Mouse (Mus musculus) stomach, embryonic 15.5 days (tissue): ENCODE results near the gene L1td1. TPM values are rescaled to one million over a fixed set of nuclear protein-coding genes. Genes with fewer than 3 reads are reported as not detected.
A peak's percentile ranks its signal among the peaks of the same experiment; 100 is the strongest.

Experiments
- ATAC-seq: fragments of 200-750 bp; cut with Nextera tagmentation; 2 replicates; pipeline ENCODE4 v1.8.0; 2017; ENCODE audit warnings: low read depth, moderate number of reproducible peaks, moderate TSS enrichment; ENCODE audit not compliant: insufficient read depth, low FRiP score
- H3K27ac ChIP-seq: fragments of 300-500 bp; sonication (generic); 2 replicates; pipeline ENCODE4 v1.5.1; 2015; ENCODE audit warnings: mild to moderate bottlenecking, inconsistent platforms
- H3K27me3 ChIP-seq: fragments of 300-500 bp; sonication (generic); replicated peaks from 2 replicates; pipeline ENCODE4 v1.6.1; 2015; ENCODE audit warnings: inconsistent platforms
- H3K36me3 ChIP-seq: fragments of 300-500 bp; sonication (generic); 2 replicates; pipeline ENCODE4 v1.6.1; 2015; ENCODE audit warnings: inconsistent platforms
- H3K4me1 ChIP-seq: fragments of 300-500 bp; sonication (generic); 2 replicates; pipeline ENCODE4 v1.6.1; 2015; ENCODE audit warnings: inconsistent platforms
- H3K4me2 ChIP-seq: fragments of 300-500 bp; sonication (generic); 2 replicates; pipeline ENCODE4 v1.6.1; 2015; ENCODE audit warnings: mild to moderate bottlenecking, inconsistent platforms
- H3K4me3 ChIP-seq: fragments of 300-500 bp; sonication (generic); replicated peaks from 2 replicates; pipeline ENCODE4 v1.5.1; 2015; ENCODE audit warnings: inconsistent platforms
- H3K9ac ChIP-seq: fragments of 300-500 bp; sonication (generic); 2 replicates; pipeline ENCODE4 v1.6.1; 2015; ENCODE audit warnings: inconsistent platforms
- H3K9me3 ChIP-seq: fragments of 300-500 bp; sonication (generic); 2 replicates; pipeline ENCODE4 v1.6.1; 2016; ENCODE audit warnings: inconsistent platforms
- WGBS: fragments of 180-500 bp; shearing (Covaris S2); methylation state at CpG from one replicate; pipeline ENCODE4 v1.1.7; 2015; 5-methylcytosine and 5-hydroxymethylcytosine counted together
- polyA plus RNA-seq: library from polyadenylated mRNA; unstranded; fragments of >200 nt; fragmentation: Nextera tagmentation; extraction: Ambion mirVana; gene quantifications from 2 replicates; pipeline ENCODE4 v1.2.1, GENCODE M21; 2015

The L1td1 gene
- polyA plus RNA-seq, 1 experiment from 2014 or later: 0.17 TPM

DNA sequence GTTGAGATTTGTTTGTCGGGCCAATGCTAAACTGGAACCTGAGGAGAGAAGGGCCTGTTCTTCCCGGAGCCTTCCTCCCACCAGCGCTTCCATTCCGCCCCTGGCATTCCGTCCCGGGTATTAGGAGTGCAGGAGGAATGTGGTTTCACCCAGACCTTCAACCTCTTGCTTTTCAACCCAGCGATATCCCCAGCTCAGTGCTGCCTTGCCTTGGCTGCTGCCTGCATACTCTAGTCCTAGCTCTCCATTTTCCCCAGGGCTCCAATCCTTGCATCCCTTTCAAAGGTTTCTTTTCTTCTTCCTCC is 17.3 kb downstream of the L1td1 start:
- no peak for ATAC-seq
- H3K4me3 ChIP-seq: no peak overlapping the region
- WGBS: 30% methylated on average over 7 of the region's 7 CpGs
- H3K36me3 ChIP-seq: no peaks in the 10 kb centered on the region
- no peak overlapping the region for H3K4me2 ChIP-seq
- H3K4me1 ChIP-seq: peaks cover 3% of the 10 kb centered on the region; the same call in 1 of the 2 replicates
- H3K9ac ChIP-seq: no peak overlapping the region
- H3K27ac ChIP-seq: no peak overlapping the region
- no peaks in the 10 kb centered on the region for H3K27me3 ChIP-seq
- H3K9me3 ChIP-seq: no peaks in the 10 kb centered on the region

GRCm38 (mm10) chr4:98754456-98754855 is 27.9 kb downstream of the L1td1 start:
- H3K9ac ChIP-seq: no peak overlapping the region
- peaks cover 4% of the 10 kb centered on the region; the same call in 1 of the 2 replicates for H3K4me1 ChIP-seq
- WGBS: 77% methylated on average over 4 of the region's 4 CpGs
- no peak overlapping the region for H3K4me3 ChIP-seq
- no peak overlapping the region for H3K27ac ChIP-seq
- H3K4me2 ChIP-seq: no peak overlapping the region
- 0 out of 2 replicates have a peak, but pooled peaks cover 3% of the 10 kb centered on the region for H3K36me3 ChIP-seq
- H3K27me3 ChIP-seq: no peaks in the 10 kb centered on the region
- H3K9me3 ChIP-seq: no peaks in the 10 kb centered on the region
- ATAC-seq: no peak

- 65% methylated on average over 11 of the region's 11 CpGs for WGBS
- Histone ChIP-seq H3K36me3 (0 out of 2 replicates have a peak, but pooled peaks cover 3% of the 10 kb centered on the region), H3K9ac (no peak overlapping the region), H3K27ac (no peak overlapping the region), H3K4me3 (no peak overlapping the region), H3K4me2 (no peak overlapping the region), H3K4me1 (peaks cover 4% of the 10 kb centered on the region; the same call in 1 of the 2 replicates), H3K27me3 (no peaks in the 10 kb centered on the region), H3K9me3 (no peaks in the 10 kb centered on the region)
- no peak for ATAC-seq
Measured at GRCm38 (mm10) chr4:98756141-98756540, 29.6 kb downstream of the L1td1 start.

GRCm38 (mm10) chr4:98758012-98758821 is 31.7 kb downstream of the L1td1 start:
- no peak overlapping the region for H3K9ac ChIP-seq
- ATAC-seq: peak; percentile 70
- H3K9me3 ChIP-seq: no peaks in the 10 kb centered on the region
- H3K4me1 ChIP-seq: peaks cover 4% of the 10 kb centered on the region; the same call in 1 of the 2 replicates
- H3K27ac ChIP-seq: peak overlapping the region; percentile 61
- no peak overlapping the region for H3K4me3 ChIP-seq
- WGBS: 25% methylated on average over 4 of the region's 4 CpGs
- no peaks in the 10 kb centered on the region for H3K27me3 ChIP-seq
- no peaks in the 10 kb centered on the region for H3K36me3 ChIP-seq
- H3K4me2 ChIP-seq: no peak overlapping the region

DNA sequence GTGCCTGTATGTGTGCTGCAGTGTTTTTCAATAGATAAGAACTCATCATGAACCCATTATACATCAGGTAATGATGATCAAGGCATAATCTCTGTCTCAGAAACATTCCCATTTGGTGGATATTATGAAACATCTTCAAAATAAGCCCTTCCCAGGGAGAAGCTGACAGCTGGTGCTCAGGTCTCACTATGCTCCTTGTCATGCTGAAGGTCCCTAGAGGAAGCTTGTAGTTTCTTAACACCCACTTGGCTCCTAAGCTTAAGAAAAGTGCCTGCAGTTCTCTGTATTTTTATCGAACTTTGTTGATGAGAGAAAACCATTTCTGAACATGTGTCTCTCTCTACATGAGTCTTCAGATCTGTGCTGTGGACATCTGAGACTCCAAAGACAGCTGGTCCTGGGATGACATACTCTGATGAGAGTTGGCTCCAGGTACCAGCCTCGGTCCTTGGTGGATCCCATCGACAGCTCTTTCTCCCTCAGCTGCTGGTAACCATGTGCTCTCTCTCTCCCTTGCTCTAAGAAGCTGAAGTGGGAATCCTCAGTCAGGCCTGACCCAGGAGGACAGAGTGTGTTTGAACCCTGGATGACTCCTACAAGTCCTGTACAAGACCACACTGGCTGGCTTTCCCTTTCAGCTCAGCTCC is 32.5 kb downstream of the L1td1 start:
- Histone ChIP-seq H3K4me1 (peaks cover 4% of the 10 kb centered on the region; the same call in 1 of the 2 replicates), H3K4me3 (no peak overlapping the region), H3K4me2 (no peak overlapping the region), H3K27ac (peak overlapping the region; percentile 61), H3K36me3 (no peaks in the 10 kb centered on the region), H3K9me3 (no peaks in the 10 kb centered on the region), H3K27me3 (no peaks in the 10 kb centered on the region), H3K9ac (no peak overlapping the region)
- WGBS: 60% methylated on average over 3 of the region's 3 CpGs
- no peak for ATAC-seq

DNA sequence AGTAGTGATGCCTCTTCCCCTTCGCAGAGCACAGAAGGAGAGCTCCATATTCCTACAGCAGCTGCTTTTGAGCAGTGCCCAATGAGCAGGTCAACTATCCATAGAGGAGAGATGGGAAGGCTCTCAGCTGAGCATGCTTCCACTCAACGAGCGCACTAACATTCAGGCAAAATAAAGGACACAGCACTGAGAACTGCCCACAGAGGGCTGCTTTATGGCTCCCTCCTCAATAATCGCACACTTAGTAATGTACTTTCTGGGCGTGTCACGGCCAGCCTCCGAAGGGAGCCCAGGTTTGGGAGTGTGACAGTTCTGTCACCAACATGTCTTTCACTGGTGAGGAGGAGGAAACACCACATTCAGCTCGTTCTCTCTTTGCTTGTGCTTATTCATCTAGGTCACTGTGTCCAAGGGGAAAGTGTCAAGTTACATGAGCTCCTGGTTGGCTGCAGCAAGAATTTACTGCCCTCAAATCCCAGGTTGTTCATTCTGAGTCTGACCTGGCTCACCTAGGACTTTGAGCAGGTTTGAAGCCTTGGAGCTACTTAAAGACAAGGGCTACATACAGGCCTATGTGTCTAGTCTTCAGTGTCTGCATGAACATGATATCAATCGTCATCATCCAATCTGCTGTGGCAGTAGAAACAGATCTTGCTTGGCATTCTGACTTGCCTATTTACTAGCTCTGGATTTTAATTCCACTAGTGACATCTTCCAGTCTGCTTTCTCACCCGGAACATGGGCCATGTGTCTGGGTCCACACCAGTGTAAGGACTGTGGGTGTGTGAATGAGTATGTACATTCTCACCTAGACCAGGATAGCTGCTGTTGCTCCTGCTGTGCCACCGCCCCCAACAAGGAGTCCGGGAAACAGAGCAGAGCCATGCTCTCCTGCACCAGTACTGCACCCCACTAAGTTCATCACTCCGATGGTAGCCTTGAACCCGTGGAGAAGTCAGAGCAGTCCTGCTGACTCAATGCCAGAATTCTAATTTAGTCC is 40.9 kb downstream of the L1td1 start:
- no peaks in the 10 kb centered on the region for H3K27me3 ChIP-seq
- H3K36me3 ChIP-seq: 0 out of 2 replicates have a peak, but pooled peaks cover 9% of the 10 kb centered on the region
- no peak overlapping the region for H3K27ac ChIP-seq
- no peak overlapping the region for H3K4me3 ChIP-seq
- H3K9me3 ChIP-seq: no peaks in the 10 kb centered on the region
- ATAC-seq: no peak
- no peak overlapping the region for H3K9ac ChIP-seq
- no peaks in the 10 kb centered on the region for H3K4me1 ChIP-seq
- 65% methylated on average over 14 of the region's 14 CpGs for WGBS
- no peak overlapping the region for H3K4me2 ChIP-seq

GRCm38 (mm10) chr4:98773785-98774184 is 47.3 kb downstream of the L1td1 start:
- no peak overlapping the region for H3K27ac ChIP-seq
- H3K4me2 ChIP-seq: no peak overlapping the region
- H3K36me3 ChIP-seq: 0 out of 2 replicates have a peak, but pooled peaks cover 4% of the 10 kb centered on the region
- peaks cover 3% of the 10 kb centered on the region; the same call in 1 of the 2 replicates for H3K4me1 ChIP-seq
- ATAC-seq: no peak
- WGBS: 92% methylated on average over 5 of the region's 5 CpGs
- no peaks in the 10 kb centered on the region for H3K9me3 ChIP-seq
- H3K9ac ChIP-seq: no peak overlapping the region
- H3K27me3 ChIP-seq: no peaks in the 10 kb centered on the region
- no peak overlapping the region for H3K4me3 ChIP-seq

GRCm38 (mm10) chr4:98776721-98777427 is 50.3 kb downstream of the L1td1 start:
- Histone ChIP-seq H3K4me1 (peaks cover 3% of the 10 kb centered on the region; the same call in 1 of the 2 replicates), H3K4me2 (no peak overlapping the region), H3K27ac (no peak overlapping the region), H3K36me3 (no peaks in the 10 kb centered on the region), H3K27me3 (no peaks in the 10 kb centered on the region), H3K9ac (no peak overlapping the region), H3K4me3 (no peak overlapping the region), H3K9me3 (no peaks in the 10 kb centered on the region)
- ATAC-seq: no peak
- WGBS: 88% methylated on average over 10 of the region's 10 CpGs

- no peak overlapping the region for H3K27ac ChIP-seq
Measured at GRCm38 (mm10) chr4:98777464-98777863, 50.9 kb downstream of the L1td1 start.

GRCm38 (mm10) chr4:98778219-98778618 is 51.7 kb downstream of the L1td1 start:
- Histone ChIP-seq H3K9me3 (no peaks in the 10 kb centered on the region), H3K4me3 (no peak overlapping the region)
- 29% methylated on average over 16 of the region's 16 CpGs for WGBS

More at GRCm38 (mm10) chr4:98777464-98777863, 50.9 kb downstream of the L1td1 start:
- Histone ChIP-seq H3K9me3 (no peaks in the 10 kb centered on the region), H3K4me1 (peaks cover 3% of the 10 kb centered on the region; the same call in 1 of the 2 replicates), H3K36me3 (no peaks in the 10 kb centered on the region), H3K9ac (no peak overlapping the region), H3K4me2 (no peak overlapping the region), H3K27me3 (no peaks in the 10 kb centered on the region), H3K4me3 (no peak overlapping the region)
- no peak for ATAC-seq
- 68% methylated on average over 6 of the region's 6 CpGs for WGBS

DNA sequence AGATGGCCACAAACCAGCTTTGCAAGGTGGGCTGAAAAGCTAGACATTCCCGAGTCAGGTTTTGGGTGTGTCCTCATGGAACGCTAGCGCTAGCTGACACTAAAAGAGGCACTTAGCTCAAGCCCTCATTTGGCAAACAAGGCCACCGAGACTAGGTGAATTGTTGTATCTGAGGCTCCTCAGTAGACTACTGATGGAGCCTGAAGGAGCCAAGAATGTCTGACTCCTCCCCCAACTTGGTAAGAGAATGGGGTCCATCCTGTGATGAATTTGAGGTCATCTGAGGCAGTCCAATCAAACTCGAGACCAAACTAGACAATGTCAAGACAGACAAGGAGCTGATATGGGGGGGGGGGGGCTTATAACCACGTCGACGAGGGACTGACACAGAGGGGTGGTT is 59.3 kb downstream of the L1td1 start:
- Histone ChIP-seq H3K27me3 (no peaks in the 10 kb centered on the region), H3K9ac (no peak overlapping the region), H3K36me3 (no peaks in the 10 kb centered on the region), H3K4me3 (no peak overlapping the region), H3K4me1 (peaks cover 10% of the 10 kb centered on the region), H3K4me2 (no peak overlapping the region), H3K9me3 (no peaks in the 10 kb centered on the region), H3K27ac (no peak overlapping the region)
- 42% methylated on average over 8 of the region's 8 CpGs for WGBS
- no peak for ATAC-seq

More at GRCm38 (mm10) chr4:98778219-98778618, 51.7 kb downstream of the L1td1 start:
- H3K27me3 ChIP-seq: no peaks in the 10 kb centered on the region
- peak; percentile 43; the same call in 1 of the 2 replicates for ATAC-seq
- no peak overlapping the region for H3K27ac ChIP-seq
- no peak overlapping the region for H3K9ac ChIP-seq
- peaks cover 3% of the 10 kb centered on the region; the same call in 1 of the 2 replicates for H3K4me1 ChIP-seq
- H3K4me2 ChIP-seq: no peak overlapping the region; the same call in 1 of the 2 replicates
- no peaks in the 10 kb centered on the region for H3K36me3 ChIP-seq
